Mouse (Mus musculus) urinary bladder, adult 2 months (tissue): ENCODE measurements around the gene Cblc. TPM values are rescaled to one million over a fixed set of nuclear protein-coding genes. Genes with fewer than 3 reads are reported as not detected.

Experiments
- DNase-seq: peaks from one replicate; pipeline ENCODE4 v3.0.0; 2022; ENCODE audit warnings: low spot score
- polyA plus RNA-seq: library from polyadenylated mRNA; depleted of rRNA; stranded (reverse); fragments of >200 nt; gene quantifications from 2 replicates; pipeline ENCODE4 v1.2.3, GENCODE M21; 2012; rRNA removed

Cblc gene
- 25.6 and 37.5 TPM in 2 replicates for polyA plus RNA-seq

- DNase-seq, result peak; percentile 86
Observed at GRCm38 (mm10) chr7:19796697-19797588, at the start of gene Cblc. Gene Cblc, minus strand, starts transcription at chr7:19796809.

GRCm38 (mm10) chr7:19844521-19845171, 48.0 kb upstream of the Cblc start:
- no peak for DNase-seq

GRCm38 (mm10) chr7:19843561-19843960, 47.0 kb upstream of the Cblc start:
- peak; percentile 66 for DNase-seq

- no peak for DNase-seq
Observed at GRCm38 (mm10) chr7:19842885-19843504, 46.4 kb upstream of the Cblc start.

GRCm38 (mm10) chr7:19841686-19842413, 45.2 kb upstream of the Cblc start:
- no peak for DNase-seq

GRCm38 (mm10) chr7:19840936-19841335, 44.3 kb upstream of the Cblc start:
- DNase-seq, result no peak

- no peak for DNase-seq
Observed at GRCm38 (mm10) chr7:19840371-19840770, 43.8 kb upstream of the Cblc start.

- no peak for DNase-seq
Observed at GRCm38 (mm10) chr7:19836843-19837242, 40.2 kb upstream of the Cblc start.

GRCm38 (mm10) chr7:19834055-19834454, 37.4 kb upstream of the Cblc start:
- DNase-seq, result no peak

GRCm38 (mm10) chr7:19831837-19832236, 35.2 kb upstream of the Cblc start:
- DNase-seq, result no peak

- DNase-seq, result peak; percentile 80
Observed at GRCm38 (mm10) chr7:19830682-19831156, 34.1 kb upstream of the Cblc start.

- DNase-seq, result no peak
Observed at GRCm38 (mm10) chr7:19829694-19830093, 33.1 kb upstream of the Cblc start.

- no peak for DNase-seq
Observed at GRCm38 (mm10) chr7:19826756-19827155, 30.1 kb upstream of the Cblc start.

GRCm38 (mm10) chr7:19824182-19824973, 27.8 kb upstream of the Cblc start:
- peak; percentile 82 for DNase-seq

- no peak for DNase-seq
Observed at GRCm38 (mm10) chr7:19823256-19824181, 26.9 kb upstream of the Cblc start.

GRCm38 (mm10) chr7:19822604-19823058, 26.0 kb upstream of the Cblc start, which contains the start of gene Bcl3:
Gene Bcl3, minus strand, starts transcription at chr7:19822770.
- DNase-seq, result peak; percentile 66

- DNase-seq, result no peak
Observed at GRCm38 (mm10) chr7:19822193-19822592, 25.6 kb upstream of the Cblc start.

- no peak for DNase-seq
Observed at GRCm38 (mm10) chr7:19821633-19822032, 25.0 kb upstream of the Cblc start.

- no peak for DNase-seq
Observed at GRCm38 (mm10) chr7:19820347-19821048, 23.9 kb upstream of the Cblc start.
